ENCODE assay signal across 20 mouse cellular contexts in the genomic region with DNA sequence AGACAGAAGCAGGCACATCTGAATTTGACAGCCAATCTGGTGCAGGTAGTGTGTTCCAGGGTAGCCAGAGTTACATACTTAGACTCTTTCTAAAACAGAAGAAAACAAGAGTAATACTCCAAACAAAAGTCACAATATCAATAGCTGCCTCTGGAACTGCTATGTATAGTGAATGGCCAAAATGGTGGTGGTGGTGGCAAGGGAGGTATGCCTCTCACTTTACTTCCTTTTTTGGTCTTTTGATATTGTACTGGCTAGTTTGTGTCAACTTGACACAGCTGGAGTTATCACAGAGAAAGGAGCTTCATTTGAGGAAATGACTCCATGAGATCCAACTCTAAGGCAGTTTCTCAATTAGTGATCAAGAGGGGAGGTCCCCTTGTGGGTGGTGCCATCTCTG.
DNase-seq lines count a peak whose midpoint lies in the region; ATAC-seq lines count a peak whose summit lies in the region.
"Had no signal": no experiment of that assay in that cellular context is flagged by ENCODE, and none has a peak within 500 bp of the region (broad histone marks: within the 10 kb centered on the region; RNA-seq: fewer than 3 reads in every experiment).

No protein-coding gene starts in this region.

- peak; percentile 49; the same call in 1 of the 2 replicates for ATAC-seq in common myeloid progenitor, adult 5-6 weeks (replicated peaks; ENCODE audit: low read depth, poor library complexity, severe bottlenecking)
- peak; percentile 63 for ATAC-seq in granulocyte monocyte progenitor cell, adult 5-6 weeks (replicated peaks; ENCODE audit: poor library complexity, severe bottlenecking)
- ATAC-seq in megakaryocyte, adult 5-6 weeks (ENCODE audit: poor library complexity, severe bottlenecking): 0 out of 2 replicates have a peak, but pooled peaks have one; percentile 52
- ATAC-seq: activated CD4-positive, CD25-positive, alpha-beta regulatory T cell, adult 4 months; CD4-positive, CD25-positive, alpha-beta regulatory T cell, adult 4 months; Patski had no signal

- DNase-seq in adrenal gland, adult 2 months: no peak
- no peak for DNase-seq in thymus, postnatal 0 days (ENCODE audit: low spot score)
- DNase-seq in c-Kit-positive CD71-positive TER-119-positive erythroid progenitor cells, embryonic 14.5 days (ENCODE audit: low spot score): no peak
- DNase-seq: adrenal gland, adult 8-10 months; adrenal gland, postnatal 10 days; adrenal gland, postnatal 14 days; adrenal gland, postnatal 25 days; adrenal gland, postnatal 36 days; B cell, adult 2 months; cerebellum, adult 11 months; cerebellum, adult 11-12 months; cerebellum, adult 18-20 months; cerebellum, adult 2 months; cerebellum, adult 8-10 months had no signal
